Mouse (Mus musculus): Measurements from ENCODE around the gene March8.

- TF ChIP-seq CTCF (IDR thresholded peaks at IDR 0.05; ENCODE audit: insufficient read depth, low read length) (no peak), POLR2A (IDR thresholded peaks at IDR 0.05; ENCODE audit: borderline replicate concordance, extremely low read depth, low read depth, low read length) (no peak)
Observed at GRCm38 (mm10) chr6:116456482-116456881, 118.7 kb downstream of the March8 start.

Measured in lung, adult 2 months (tissue).